Mouse (Mus musculus): Measurements from ENCODE around the gene Nfrkb. TPM values are rescaled to one million over a fixed set of nuclear protein-coding genes. Genes with fewer than 3 reads are reported as not detected.

Gene Nfrkb
- polyA plus RNA-seq (2014; fragmentation: Illumina TruSeq; extraction: RNeasy Lipid Tissue Mini Kit (QIAGEN cat#74804); ENCODE audit: low replicate concordance) = 5.7 TPM

DNA sequence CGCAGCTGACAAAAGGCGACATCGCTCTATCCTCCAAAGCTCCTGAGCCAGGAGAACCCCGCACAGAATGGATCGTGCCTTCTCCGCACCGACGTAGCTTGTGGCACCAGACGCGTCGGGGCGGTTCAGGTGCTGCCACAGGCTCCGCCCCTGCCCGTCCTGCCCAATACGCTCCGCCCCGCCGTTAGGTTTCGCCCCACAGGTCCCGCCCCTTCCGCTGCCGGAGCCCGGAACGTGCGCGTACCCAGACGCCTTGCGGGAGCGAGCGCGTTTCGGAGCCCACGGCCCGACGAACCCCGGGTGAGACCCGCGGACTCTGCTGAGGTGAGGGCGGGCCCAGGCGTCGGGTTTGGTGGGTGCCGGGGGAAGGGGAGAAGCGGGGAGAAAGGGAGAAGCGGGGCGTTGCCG, at the start of gene Nfrkb:
Gene Nfrkb, plus strand, starts transcription at position 246 of the 408 bp plus-strand sequence.

GRCm38 (mm10) chr9:31463692-31464474, 77.9 kb downstream of the Nfrkb start, which contains the start of gene Tmem45b:
TSS of gene Tmem45b (minus strand) at chr9:31464462.

Other genes with a start within 250 kb of the Nfrkb start
- gene Aplp2, start 174.4 kb upstream of the Nfrkb start, polyA plus RNA-seq (2014; fragmentation: Illumina TruSeq; extraction: RNeasy Lipid Tissue Mini Kit (QIAGEN cat#74804); ENCODE audit: low replicate concordance) = 190 TPM
- gene Prdm10, start 105.7 kb upstream of the Nfrkb start, polyA plus RNA-seq (2014; fragmentation: Illumina TruSeq; extraction: RNeasy Lipid Tissue Mini Kit (QIAGEN cat#74804); ENCODE audit: low replicate concordance) = 12.7 TPM
- 202 TPM for gene Tmem45b, start 78.3 kb downstream of the Nfrkb start, polyA plus RNA-seq (2014; fragmentation: Illumina TruSeq; extraction: RNeasy Lipid Tissue Mini Kit (QIAGEN cat#74804); ENCODE audit: low replicate concordance)

Measured in small intestine, adult 10 weeks (tissue).